Mouse (Mus musculus) forebrain, embryonic 13.5 days (tissue): ENCODE measurements at regions not wholly inside any gene's neighbourhood (a gene's known extent, or its start where the extent isn't known, plus 50 kb on each side); places are given as distances from the start of the nearest gene placed in this dataset.

Experiments
- ATAC-seq: fragments of 200-750 bp; cut with Nextera tagmentation; 2 replicates; pipeline ENCODE4 v1.8.0; 2017
- H3K27ac ChIP-seq: fragments of 300-500 bp; sonication (generic); 2 replicates; pipeline ENCODE4 v1.5.1; 2015; ENCODE audit warnings: inconsistent platforms, mild to moderate bottlenecking, moderate library complexity
- H3K27me3 ChIP-seq: fragments of 300-500 bp; sonication (generic); 2 replicates; pipeline ENCODE4 v1.6.1; 2015; ENCODE audit warnings: mild to moderate bottlenecking, inconsistent platforms
- H3K36me3 ChIP-seq: fragments of 300-500 bp; sonication (generic); 2 replicates; pipeline ENCODE4 v1.6.1; 2015; ENCODE audit warnings: mild to moderate bottlenecking, inconsistent platforms; ENCODE audit not compliant: poor library complexity, severe bottlenecking
- H3K4me1 ChIP-seq: fragments of 300-500 bp; sonication (generic); 2 replicates; pipeline ENCODE4 v1.6.1; 2015; ENCODE audit warnings: inconsistent platforms
- H3K4me2 ChIP-seq: fragments of 300-500 bp; sonication (generic); 2 replicates; pipeline ENCODE4 v1.6.1; 2015; ENCODE audit warnings: inconsistent platforms, mild to moderate bottlenecking, moderate library complexity
- H3K4me3 ChIP-seq: fragments of 300-500 bp; sonication (generic); 2 replicates; pipeline ENCODE4 v1.5.1; 2015; ENCODE audit warnings: mild to moderate bottlenecking, inconsistent platforms
- H3K9ac ChIP-seq: fragments of 300-500 bp; sonication (generic); 2 replicates; pipeline ENCODE4 v1.6.1; 2015; ENCODE audit warnings: mild to moderate bottlenecking, inconsistent platforms
- H3K9me3 ChIP-seq: fragments of 300-500 bp; sonication (generic); replicated peaks from 2 replicates; pipeline ENCODE4 v1.6.1; 2016; ENCODE audit warnings: inconsistent platforms
- WGBS: fragments of 180-500 bp; shearing (Covaris S2); methylation state at CpG from one replicate; pipeline ENCODE4 v1.1.7; 2015; 5-methylcytosine and 5-hydroxymethylcytosine counted together

DNA sequence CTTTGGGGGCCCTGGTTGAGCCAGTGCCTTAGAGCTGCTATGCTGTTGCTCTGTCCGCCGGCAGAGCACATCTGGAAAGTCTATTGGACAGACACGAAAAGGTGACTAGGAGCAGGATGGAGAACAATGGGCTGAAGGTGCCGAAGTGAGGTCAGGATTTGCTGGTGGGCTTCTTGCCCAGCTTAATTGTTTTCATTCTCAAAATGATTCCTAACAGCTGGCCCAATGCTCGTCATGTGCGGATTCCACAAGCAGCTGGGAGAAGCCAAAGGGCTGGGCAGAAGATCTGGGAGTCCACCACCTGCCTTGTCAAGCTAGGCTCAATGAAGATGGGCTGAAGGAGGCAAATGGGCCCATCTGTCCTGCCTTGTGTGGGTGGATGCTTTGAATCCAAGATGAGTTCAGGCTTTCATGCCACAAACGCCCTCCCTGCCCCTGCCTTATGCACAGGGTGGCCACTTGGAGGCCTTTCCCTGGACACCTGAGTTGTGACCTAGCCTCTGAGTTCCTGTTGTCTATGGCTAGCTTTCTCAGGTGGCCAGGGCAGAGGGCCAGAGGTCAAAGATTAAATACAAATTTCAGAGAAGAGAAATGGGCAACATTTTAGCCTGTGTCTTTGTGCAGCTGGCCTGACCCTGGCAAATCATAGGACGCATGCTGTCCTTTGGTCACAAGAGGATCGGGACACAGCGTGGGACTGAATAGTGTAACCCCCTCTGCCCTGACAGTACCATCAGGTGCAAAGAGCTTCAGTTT is 95.9 kb downstream of the Snx19 start:
- ATAC-seq, result no peak
- H3K4me3 ChIP-seq, result no peak overlapping the region
- H3K9ac ChIP-seq, result no peak overlapping the region
- no peaks in the 10 kb centered on the region for H3K27me3 ChIP-seq
- 0 out of 2 replicates have a peak, but pooled peaks cover 8% of the 10 kb centered on the region for H3K4me1 ChIP-seq
- 78% methylated on average over 10 of the region's 10 CpGs for WGBS
- no peaks in the 10 kb centered on the region for H3K9me3 ChIP-seq
- no peaks in the 10 kb centered on the region for H3K36me3 ChIP-seq
- no peak overlapping the region for H3K27ac ChIP-seq
- H3K4me2 ChIP-seq, result no peak overlapping the region

DNA sequence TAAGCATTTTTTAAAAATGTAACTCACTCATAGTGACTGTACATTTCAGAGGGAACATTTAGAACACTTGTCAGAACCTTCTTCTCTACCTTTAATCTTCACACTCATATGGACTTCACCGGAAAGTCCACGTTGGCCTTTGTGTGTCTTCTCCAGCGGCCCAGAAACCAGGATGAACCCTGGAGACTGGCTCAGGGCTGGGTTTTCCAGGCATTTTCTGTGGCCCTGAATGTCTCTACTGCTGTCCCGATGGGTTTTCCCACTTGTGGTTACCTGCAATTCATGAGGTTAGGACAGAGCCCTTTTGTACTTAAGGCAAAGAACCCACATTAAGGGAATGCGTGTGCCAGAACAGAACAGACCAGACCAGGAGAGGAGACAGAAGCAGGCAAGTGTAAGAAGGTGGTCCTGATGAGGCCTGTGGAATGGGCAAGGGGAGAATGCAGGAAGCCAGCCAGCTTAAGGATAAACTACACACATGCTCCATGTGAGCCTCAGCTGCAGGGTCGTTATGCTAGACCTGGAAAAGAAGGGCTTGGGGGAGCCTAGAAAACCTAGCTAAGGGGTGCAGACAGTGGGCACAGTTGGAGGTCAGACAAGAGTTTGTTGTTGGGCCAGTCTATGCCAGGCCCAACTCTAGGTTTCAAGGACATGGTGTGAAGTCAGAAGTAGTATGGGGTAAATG is 94.8 kb downstream of the Snx19 start:
- Histone ChIP-seq H3K9ac (no peak overlapping the region), H3K4me2 (no peak overlapping the region), H3K27me3 (no peaks in the 10 kb centered on the region), H3K4me1 (0 out of 2 replicates have a peak, but pooled peaks cover 8% of the 10 kb centered on the region), H3K9me3 (no peaks in the 10 kb centered on the region), H3K36me3 (no peaks in the 10 kb centered on the region), H3K27ac (no peak overlapping the region), H3K4me3 (no peak overlapping the region)
- no peak for ATAC-seq
- WGBS, result 84% methylated on average over 6 of the region's 6 CpGs

- H3K27ac ChIP-seq, result no peak overlapping the region
- H3K4me1 ChIP-seq, result 0 out of 2 replicates have a peak, but pooled peaks cover 8% of the 10 kb centered on the region
- 45% methylated on average over 9 of the region's 9 CpGs for WGBS
- H3K27me3 ChIP-seq, result no peaks in the 10 kb centered on the region
- H3K4me3 ChIP-seq, result no peak overlapping the region
- no peak overlapping the region for H3K9ac ChIP-seq
- H3K9me3 ChIP-seq, result no peaks in the 10 kb centered on the region
- peak; percentile 41; the same call in 1 of the 2 replicates for ATAC-seq
- no peak overlapping the region for H3K4me2 ChIP-seq
- no peaks in the 10 kb centered on the region for H3K36me3 ChIP-seq
These were observed 94.0 kb downstream of the Snx19 start for GRCm38 (mm10) chr9:30520853-30521439.

- Histone ChIP-seq H3K4me2 (no peak overlapping the region), H3K9me3 (no peaks in the 10 kb centered on the region), H3K4me3 (no peak overlapping the region), H3K36me3 (no peaks in the 10 kb centered on the region), H3K27ac (no peak overlapping the region), H3K9ac (no peak overlapping the region), H3K27me3 (no peaks in the 10 kb centered on the region), H3K4me1 (0 out of 2 replicates have a peak, but pooled peaks cover 8% of the 10 kb centered on the region)
- WGBS, result 57% methylated on average over 1 of the region's 1 CpGs
- no peak for ATAC-seq
These were observed 93.2 kb downstream of the Snx19 start for GRCm38 (mm10) chr9:30520116-30520515.

DNA sequence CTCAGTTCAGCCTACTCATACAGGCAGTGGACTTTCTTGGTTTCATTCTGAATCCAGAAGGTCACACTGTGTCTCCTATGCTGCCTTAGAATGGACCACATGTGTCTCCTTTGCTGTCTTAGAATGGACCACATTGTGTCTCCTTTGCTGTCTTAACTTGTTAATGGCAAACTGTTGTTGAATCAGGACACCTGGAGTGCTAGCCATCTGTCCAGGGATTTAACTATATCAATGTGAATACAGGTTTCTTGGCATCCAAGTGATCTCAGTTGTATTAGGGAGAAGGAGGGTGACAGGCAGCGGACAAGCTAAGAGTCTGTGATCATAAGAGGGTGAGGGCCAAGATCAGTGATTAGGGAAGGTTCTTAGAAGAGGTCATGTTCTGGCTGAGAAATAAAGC is 92.3 kb downstream of the Snx19 start:
- H3K27ac ChIP-seq, result no peak overlapping the region
- H3K36me3 ChIP-seq, result no peaks in the 10 kb centered on the region
- no peak for ATAC-seq
- H3K4me2 ChIP-seq, result no peak overlapping the region
- H3K9ac ChIP-seq, result no peak overlapping the region
- no peaks in the 10 kb centered on the region for H3K9me3 ChIP-seq
- 87% methylated on average over 1 of the region's 1 CpGs for WGBS
- H3K4me3 ChIP-seq, result no peak overlapping the region
- no peaks in the 10 kb centered on the region for H3K27me3 ChIP-seq
- H3K4me1 ChIP-seq, result 0 out of 2 replicates have a peak, but pooled peaks cover 8% of the 10 kb centered on the region
